Mouse (Mus musculus): ENCODE measurements around the gene Dynlt1b.
"Not testable (repeated sequence)": the region's sequence is repeated elsewhere in the genome, so short reads cannot be mapped to it uniquely, and the experiment has no call there.

DNA sequence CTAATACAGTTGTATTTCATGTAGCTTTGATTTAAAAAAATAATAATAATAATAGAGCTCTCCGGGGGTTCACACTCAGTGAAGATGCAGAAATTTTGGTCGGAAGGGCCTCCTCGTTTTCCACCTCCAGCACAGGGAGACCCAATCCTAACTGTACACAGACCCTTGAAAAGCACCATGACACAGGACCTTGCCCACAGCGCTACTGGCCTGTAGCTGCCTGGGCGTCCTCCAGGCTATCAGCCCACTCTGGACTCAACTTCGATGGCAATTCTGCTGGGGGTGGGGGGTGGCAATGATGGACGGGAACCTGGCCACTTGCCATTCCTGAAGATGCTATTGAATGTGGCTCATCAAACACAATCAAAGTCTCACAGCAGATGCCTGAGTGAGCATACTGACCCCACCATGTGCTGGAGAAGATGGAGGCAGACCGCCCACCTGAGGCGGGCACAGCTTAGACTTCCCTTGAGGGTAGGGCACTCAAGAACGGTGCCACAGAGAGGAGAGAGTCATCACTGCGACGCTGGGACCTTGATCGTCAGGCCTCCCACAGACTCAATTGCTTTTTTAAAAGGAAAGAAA, 10.7 kb downstream of the Dynlt1b start:
- TF ChIP-seq POLR2A (IDR thresholded peaks at IDR 0.05; ENCODE audit: borderline replicate concordance, extremely low read depth, low read depth, low read length); CTCF (IDR thresholded peaks at IDR 0.05; ENCODE audit: insufficient read depth, low read length): not testable (repeated sequence)

Data from lung, adult 2 months (tissue).